Comparison of ENCODE assay signal across 8 mouse cellular contexts in genomic region chr5:96373986-96374901, GRCm38 (mm10). TPM values are rescaled to one million over a fixed set of nuclear protein-coding genes. Genes with fewer than 3 reads are reported as not detected.
A peak's percentile ranks its signal among the peaks of the same experiment; 100 is the strongest.
DNase-seq lines count a peak whose midpoint lies in the region; ATAC-seq and TF ChIP-seq lines count a peak whose summit lies in the region.

No protein-coding gene starts in this region.

- no peak for TF ChIP-seq POLR2A in ES-Bruce4 (IDR thresholded peaks at IDR 0.05; ENCODE audit: insufficient read depth, low read length)
- TF ChIP-seq POLR2A in cerebellum, adult 2 months (IDR thresholded peaks at IDR 0.05; ENCODE audit: borderline replicate concordance, insufficient read depth, low read length) = no peak
- TF ChIP-seq POLR2A in olfactory bulb, adult 2 months (IDR thresholded peaks at IDR 0.05; ENCODE audit: insufficient read depth, low read depth, low read length) = peak; percentile 29

- peak; percentile 70 for ATAC-seq in frontal cortex, adult (ENCODE audit: low TSS enrichment)

- TF ChIP-seq EP300 in ES-Bruce4 (IDR thresholded peaks at IDR 0.05; ENCODE audit: insufficient read depth, low read depth, low read length) = no peak

- TF ChIP-seq CTCF in ES-Bruce4 (IDR thresholded peaks at IDR 0.05; ENCODE audit: low read depth, low read length) = no peak
- no peak for TF ChIP-seq CTCF in cerebellum, adult 2 months (IDR thresholded peaks at IDR 0.05; ENCODE audit: borderline replicate concordance, insufficient read depth, low read depth, low read length)
- TF ChIP-seq CTCF in olfactory bulb, adult 2 months (IDR thresholded peaks at IDR 0.05; ENCODE audit: insufficient read depth, low read depth, low read length) = no peak

- H3K27me3 ChIP-seq in ES-Bruce4 (ENCODE audit: control insufficient read depth, insufficient read depth, low read length, poor library complexity, severe bottlenecking) = peaks cover 5% of the 10 kb centered on the region
- peaks cover 3% of the 10 kb centered on the region for H3K27me3 ChIP-seq in cerebellum, adult 2 months (ENCODE audit: control insufficient read depth, insufficient read depth, low read length)

- H3K4me3 ChIP-seq in ES-Bruce4 (ENCODE audit: low read depth, low read length) = peak overlapping the region; percentile 50
- peak overlapping the region; percentile 24 for H3K4me3 ChIP-seq in cerebellum, adult 2 months (replicated peaks; ENCODE audit: insufficient read depth, low read depth, low read length)
- H3K4me3 ChIP-seq in olfactory bulb, adult 2 months (ENCODE audit: insufficient read depth, low read depth, low read length) = peak overlapping the region; percentile 55

- under 1% methylated on average over 84 of the region's 84 CpGs for WGBS in cerebellum, adult 2 months
- WGBS in olfactory bulb, adult 2 months = under 1% methylated on average over 82 of the region's 84 CpGs

- H3K27ac ChIP-seq in ES-Bruce4 (ENCODE audit: insufficient read depth, low read length) = no peak overlapping the region
- H3K27ac ChIP-seq in cerebellum, adult 2 months (ENCODE audit: insufficient read depth, low read length) = no peak overlapping the region
- peak overlapping the region; percentile 74; the same call in 1 of the 2 replicates for H3K27ac ChIP-seq in olfactory bulb, adult 2 months (ENCODE audit: insufficient read depth, low read depth, low read length)

- peak overlapping the region; percentile 10 for H3K9ac ChIP-seq in ES-Bruce4 (ENCODE audit: low read depth, poor library complexity, severe bottlenecking)

- no peaks in the 10 kb centered on the region for H3K36me3 ChIP-seq in ES-Bruce4 (ENCODE audit: control insufficient read depth, insufficient read depth, low read length, poor library complexity, severe bottlenecking)

- no peaks in the 10 kb centered on the region for H3K9me3 ChIP-seq in ES-Bruce4 (replicated peaks; ENCODE audit: control insufficient read depth, insufficient read depth, low read length, poor library complexity, severe bottlenecking)

- peak; percentile 38 to 46 for DNase-seq in cerebellum, adult 2 months
- peak; percentile 58 for DNase-seq in heart, postnatal 4 days
- peak; percentile 9 to 47 for DNase-seq in layer of hippocampus, adult 8-10 months (ENCODE audit: low spot score in 2 of 2)
- DNase-seq in lung, adult 18-20 months = peak; percentile 30 to 33
- DNase-seq in urinary bladder, adult 2 months (ENCODE audit: low spot score) = peak; percentile 55

- H3K4me1 ChIP-seq in ES-Bruce4 (ENCODE audit: control insufficient read depth, insufficient read depth, low read length) = peaks cover 3% of the 10 kb centered on the region
- H3K4me1 ChIP-seq in cerebellum, adult 2 months (ENCODE audit: control insufficient read depth, insufficient read depth, low read length) = peaks cover 7% of the 10 kb centered on the region
- peaks cover 11% of the 10 kb centered on the region for H3K4me1 ChIP-seq in olfactory bulb, adult 2 months (ENCODE audit: control insufficient read depth, insufficient read depth, low read length)

RNA-seq across cellular contexts. Expression of gene Fras1, which starts 0.5 kb away (rescaled TPM):
- polyA plus RNA-seq in ES-Bruce4 (2011; ENCODE audit: insufficient read depth, insufficient read length, low read depth, missing spikeins) = 6.9 and 8.8 TPM in 2 replicates
- polyA plus RNA-seq in cerebellum, adult 2 months (2012; rRNA removed) = 1.1 and 1.2 TPM in 2 replicates
- 10 to 100 TPM; 20.9 to 27.2 TPM for total RNA-seq in heart, postnatal 4 days (2021)
- total RNA-seq in layer of hippocampus, adult 8-10 months (2022) = 10 to 100 TPM; 13.5 to 16.6 (median 15.3) TPM
- polyA plus RNA-seq in olfactory bulb, adult 2 months (2012; ENCODE audit: insufficient read depth, insufficient read length, low replicate concordance, missing spikeins) = not detected in 2 replicates
- 3.0 and 3.3 TPM in 2 replicates for polyA plus RNA-seq in urinary bladder, adult 2 months (2012; rRNA removed)
